Mouse (Mus musculus) liver, postnatal 0 days (tissue): Measurements from ENCODE around the gene Igsf9. TPM values are rescaled to one million over a fixed set of nuclear protein-coding genes. Genes with fewer than 3 reads are reported as not detected.

Experiments
- ATAC-seq: fragments of 200-750 bp; cut with Nextera tagmentation; 2 replicates; pipeline ENCODE4 v1.8.0; 2017; ENCODE audit warnings: mild to moderate bottlenecking, moderate library complexity
- DNase-seq: peaks from one replicate; pipeline ENCODE4 v3.0.0-alpha.2; 2016
- H3K27ac ChIP-seq: fragments of 300-500 bp; sonication (generic); 2 replicates; pipeline ENCODE4 v1.5.1; 2014; ENCODE audit warnings: antibody characterized with exemption, moderate library complexity, mild to moderate bottlenecking, low read depth
- H3K27me3 ChIP-seq: fragments of 300-500 bp; sonication (generic); 2 replicates; pipeline ENCODE4 v1.6.1; 2014; ENCODE audit warnings: low read length, control low read depth, mixed read lengths; ENCODE audit not compliant: insufficient read depth
- H3K36me3 ChIP-seq: fragments of 300-500 bp; sonication (generic); replicated peaks from 2 replicates; pipeline ENCODE4 v1.6.1; 2014; ENCODE audit warnings: mild to moderate bottlenecking, control low read depth, low read length, moderate library complexity, mixed read lengths; ENCODE audit not compliant: insufficient read depth
- H3K4me1 ChIP-seq: fragments of 300-500 bp; sonication (generic); 2 replicates; pipeline ENCODE4 v1.6.1; 2014; ENCODE audit warnings: antibody characterized with exemption, mild to moderate bottlenecking, control low read depth; ENCODE audit not compliant: insufficient read depth
- H3K4me2 ChIP-seq: fragments of 300-500 bp; sonication (generic); 2 replicates; pipeline ENCODE4 v1.6.1; 2014; ENCODE audit warnings: low read depth, mild to moderate bottlenecking, low read length, moderate library complexity, mixed read lengths
- H3K4me3 ChIP-seq: fragments of 300-500 bp; sonication (generic); 2 replicates; pipeline ENCODE4 v1.5.1; 2014; ENCODE audit warnings: low read depth, low read length
- H3K9ac ChIP-seq: fragments of 300-500 bp; sonication (generic); replicated peaks from 2 replicates; pipeline ENCODE4 v1.6.1; 2014; ENCODE audit warnings: mild to moderate bottlenecking, moderate library complexity
- H3K9me3 ChIP-seq: fragments of 300-500 bp; sonication (generic); 2 replicates; pipeline ENCODE4 v1.6.1; 2016; ENCODE audit warnings: mild to moderate bottlenecking, control low read depth, low read length, mixed read lengths
- CTCF ChIP-seq: sonication (generic); IDR thresholded peaks from 2 replicates; pipeline ENCODE4 v1.5.1; 2016; ENCODE audit warnings: antibody characterized with exemption, low read depth
- EP300 ChIP-seq: IDR thresholded peaks from 2 replicates; pipeline ENCODE4 v1.6.1; 2016; ENCODE audit warnings: antibody characterized with exemption, low read depth, mild to moderate bottlenecking
- WGBS: fragments of 180-500 bp; shearing (Covaris S2); extraction: QIAGEN DNeasy Blood & Tissue Kit; methylation state at CpG from one replicate; pipeline ENCODE4 v1.1.7; 2014; ENCODE audit not compliant: insufficient replicate concordance; 5-methylcytosine and 5-hydroxymethylcytosine counted together
- polyA plus RNA-seq: library from polyadenylated mRNA; unstranded; fragments of >200 nt; fragmentation: Nextera tagmentation; extraction: Ambion mirVana; gene quantifications from 2 replicates; pipeline ENCODE4 v1.2.1, GENCODE M21; 2015

Gene Igsf9
- polyA plus RNA-seq, 1 experiment from 2014 or later, result 0.73 TPM

GRCm38 (mm10) chr1:172438621-172439020 is 43.0 kb upstream of the Igsf9 start:
- Histone ChIP-seq H3K9me3 (no peaks in the 10 kb centered on the region), H3K4me2 (no peak overlapping the region), H3K9ac (no peak overlapping the region), H3K4me1 (no peaks in the 10 kb centered on the region), H3K36me3 (no peaks in the 10 kb centered on the region), H3K27ac (no peak overlapping the region), H3K4me3 (no peak overlapping the region), H3K27me3 (no peaks in the 10 kb centered on the region)
- ATAC-seq (no peak), DNase-seq (no peak)
- WGBS, result 66% methylated on average over 2 of the region's 2 CpGs
- TF ChIP-seq CTCF (no peak), EP300 (no peak)

GRCm38 (mm10) chr1:172440521-172440920 is 41.1 kb upstream of the Igsf9 start:
- Histone ChIP-seq H3K4me3 (no peak overlapping the region), H3K9me3 (no peaks in the 10 kb centered on the region), H3K9ac (no peak overlapping the region), H3K27ac (no peak overlapping the region), H3K27me3 (no peaks in the 10 kb centered on the region), H3K4me1 (no peaks in the 10 kb centered on the region), H3K4me2 (no peak overlapping the region), H3K36me3 (no peaks in the 10 kb centered on the region)
- WGBS, result 75% methylated on average over 3 of the region's 3 CpGs
- DNase-seq (no peak), ATAC-seq (no peak)
- TF ChIP-seq CTCF (no peak), EP300 (no peak)

GRCm38 (mm10) chr1:172441935-172442445 is 39.6 kb upstream of the Igsf9 start:
- DNase-seq (no peak), ATAC-seq (no peak)
- no peak overlapping the region for H3K27ac ChIP-seq

GRCm38 (mm10) chr1:172450226-172450625 is 31.4 kb upstream of the Igsf9 start:
- Histone ChIP-seq H3K4me2 (no peak overlapping the region), H3K9me3 (no peaks in the 10 kb centered on the region), H3K36me3 (no peaks in the 10 kb centered on the region), H3K27ac (no peak overlapping the region), H3K4me1 (no peaks in the 10 kb centered on the region), H3K9ac (no peak overlapping the region), H3K27me3 (no peaks in the 10 kb centered on the region), H3K4me3 (no peak overlapping the region)
- 29% methylated on average over 2 of the region's 2 CpGs for WGBS
- ATAC-seq (no peak), DNase-seq (no peak)
- no peak for TF ChIP-seq EP300
- TF ChIP-seq CTCF, result 0 out of 2 replicates have a peak, but pooled peaks have one; percentile 16

More at GRCm38 (mm10) chr1:172441935-172442445, 39.6 kb upstream of the Igsf9 start:
- Histone ChIP-seq H3K27me3 (no peaks in the 10 kb centered on the region), H3K9ac (no peak overlapping the region), H3K36me3 (no peaks in the 10 kb centered on the region), H3K4me3 (no peak overlapping the region), H3K4me1 (no peaks in the 10 kb centered on the region), H3K4me2 (no peak overlapping the region), H3K9me3 (no peaks in the 10 kb centered on the region)
- TF ChIP-seq CTCF, result no peak
- TF ChIP-seq EP300, result no peak
- whole genome bisulfite sequencing, result 79% methylated on average over 9 of the region's 9 CpGs

- 28% methylated on average over 17 of the region's 17 CpGs for WGBS
- Histone ChIP-seq H3K27ac (no peak overlapping the region), H3K36me3 (no peaks in the 10 kb centered on the region), H3K27me3 (no peaks in the 10 kb centered on the region), H3K4me3 (no peak overlapping the region), H3K9ac (no peak overlapping the region), H3K4me1 (no peaks in the 10 kb centered on the region), H3K9me3 (no peaks in the 10 kb centered on the region), H3K4me2 (peak overlapping the region; percentile 26; the same call in 1 of the 2 replicates)
- no peak for ATAC-seq
- no peak for DNase-seq
- TF ChIP-seq CTCF (no peak), EP300 (no peak)
These were observed 30.6 kb upstream of the Igsf9 start for GRCm38 (mm10) chr1:172450848-172451470.

- 66% methylated on average over 2 of the region's 2 CpGs for WGBS
- no peak overlapping the region for H3K9ac ChIP-seq
- ATAC-seq (no peak), DNase-seq (no peak)
- no peak overlapping the region for H3K4me3 ChIP-seq
- no peaks in the 10 kb centered on the region for H3K4me1 ChIP-seq
- H3K27me3 ChIP-seq, result no peaks in the 10 kb centered on the region
- H3K27ac ChIP-seq, result no peak overlapping the region
- no peak overlapping the region for H3K4me2 ChIP-seq
- no peaks in the 10 kb centered on the region for H3K36me3 ChIP-seq
- H3K9me3 ChIP-seq, result no peaks in the 10 kb centered on the region
- TF ChIP-seq CTCF (no peak), EP300 (no peak)
These were observed 28.7 kb upstream of the Igsf9 start for GRCm38 (mm10) chr1:172452911-172453310.
